Mouse (Mus musculus): ENCODE measurements at regions not wholly inside any gene's neighbourhood (a gene's known extent, or its start where the extent isn't known, plus 50 kb on each side); places are given as distances from the start of the nearest gene placed in this dataset.

GRCm38 (mm10) chr16:95647854-95648253, 54.0 kb upstream of the Ets2 start:
- H3K4me3 ChIP-seq: no peak overlapping the region
- 12% methylated on average over 13 of the region's 13 CpGs for WGBS
- no peaks in the 10 kb centered on the region for H3K4me1 ChIP-seq
- no peaks in the 10 kb centered on the region for H3K36me3 ChIP-seq
- peak; percentile 81 for DNase-seq (ENCODE audit: low spot score)
- no peak overlapping the region for H3K27ac ChIP-seq
- no peaks in the 10 kb centered on the region for H3K27me3 ChIP-seq (ENCODE audit: insufficient read depth, poor library complexity, severe bottlenecking)
- no peaks in the 10 kb centered on the region for H3K9me3 ChIP-seq

- no peak for DNase-seq (ENCODE audit: low spot score)
- Histone ChIP-seq H3K4me1 (no peaks in the 10 kb centered on the region), H3K27ac (no peak overlapping the region), H3K36me3 (no peaks in the 10 kb centered on the region), H3K4me3 (no peak overlapping the region), H3K9me3 (no peaks in the 10 kb centered on the region), H3K27me3 (ENCODE audit: insufficient read depth, poor library complexity, severe bottlenecking) (no peaks in the 10 kb centered on the region)
- WGBS: 79% methylated on average over 15 of the region's 15 CpGs
Observed at GRCm38 (mm10) chr16:95642784-95643590, 56.6 kb upstream of the Erg start.

- 88% methylated on average over 3 of the region's 3 CpGs for WGBS
- DNase-seq (ENCODE audit: low spot score): no peak
- Histone ChIP-seq H3K36me3 (no peaks in the 10 kb centered on the region), H3K27me3 (ENCODE audit: insufficient read depth, poor library complexity, severe bottlenecking) (no peaks in the 10 kb centered on the region), H3K9me3 (no peaks in the 10 kb centered on the region), H3K27ac (no peak overlapping the region), H3K4me1 (0 out of 2 replicates have a peak, but pooled peaks cover 3% of the 10 kb centered on the region), H3K4me3 (no peak overlapping the region)
Observed at GRCm38 (mm10) chr16:95640670-95641069, 54.3 kb upstream of the Erg start.

- H3K27ac ChIP-seq: no peak overlapping the region
- 74% methylated on average over 3 of the region's 3 CpGs for WGBS
- DNase-seq (ENCODE audit: low spot score): no peak
- H3K4me1 ChIP-seq: 0 out of 2 replicates have a peak, but pooled peaks cover 3% of the 10 kb centered on the region
- no peaks in the 10 kb centered on the region for H3K9me3 ChIP-seq
- no peak overlapping the region for H3K4me3 ChIP-seq
- H3K36me3 ChIP-seq: no peaks in the 10 kb centered on the region
- no peaks in the 10 kb centered on the region for H3K27me3 ChIP-seq (ENCODE audit: insufficient read depth, poor library complexity, severe bottlenecking)
Observed at GRCm38 (mm10) chr16:95639677-95640076, 53.3 kb upstream of the Erg start.

- Histone ChIP-seq H3K4me3 (no peak overlapping the region), H3K27ac (no peak overlapping the region), H3K9me3 (no peaks in the 10 kb centered on the region), H3K27me3 (ENCODE audit: insufficient read depth, poor library complexity, severe bottlenecking) (no peaks in the 10 kb centered on the region), H3K36me3 (no peaks in the 10 kb centered on the region), H3K4me1 (0 out of 2 replicates have a peak, but pooled peaks cover 3% of the 10 kb centered on the region)
- no peak for DNase-seq (ENCODE audit: low spot score)
- 69% methylated on average over 7 of the region's 7 CpGs for WGBS
Observed at GRCm38 (mm10) chr16:95637850-95638249, 51.5 kb upstream of the Erg start.

GRCm38 (mm10) chr16:95636615-95637014, 50.2 kb upstream of the Erg start:
- H3K4me3 ChIP-seq: no peak overlapping the region
- H3K27me3 ChIP-seq (ENCODE audit: insufficient read depth, poor library complexity, severe bottlenecking): no peaks in the 10 kb centered on the region
- no peak for DNase-seq (ENCODE audit: low spot score)
- 60% methylated on average over 7 of the region's 7 CpGs for WGBS
- 0 out of 2 replicates have a peak, but pooled peaks cover 3% of the 10 kb centered on the region for H3K4me1 ChIP-seq
- H3K27ac ChIP-seq: no peak overlapping the region
- H3K9me3 ChIP-seq: no peaks in the 10 kb centered on the region
- no peaks in the 10 kb centered on the region for H3K36me3 ChIP-seq

All from heart, embryonic 10.5 days (tissue).